Mouse (Mus musculus) cerebellum, adult 2 months (tissue): ENCODE data around the gene Hipk1.

Experiments used
- CTCF ChIP-seq: fragments of 200-500 bp; IDR thresholded peaks from 2 replicates; pipeline ENCODE4 v1.5.1; 2011; ENCODE audit warnings: low read depth, mild to moderate bottlenecking, control low read depth, low read length, moderate library complexity, borderline replicate concordance; ENCODE audit not compliant: insufficient read depth
- POLR2A ChIP-seq: fragments of 200-500 bp; IDR thresholded peaks from 2 replicates; pipeline ENCODE4 v1.6.1; 2011; ENCODE audit warnings: low read length, control low read depth, borderline replicate concordance; ENCODE audit not compliant: insufficient read depth

DNA sequence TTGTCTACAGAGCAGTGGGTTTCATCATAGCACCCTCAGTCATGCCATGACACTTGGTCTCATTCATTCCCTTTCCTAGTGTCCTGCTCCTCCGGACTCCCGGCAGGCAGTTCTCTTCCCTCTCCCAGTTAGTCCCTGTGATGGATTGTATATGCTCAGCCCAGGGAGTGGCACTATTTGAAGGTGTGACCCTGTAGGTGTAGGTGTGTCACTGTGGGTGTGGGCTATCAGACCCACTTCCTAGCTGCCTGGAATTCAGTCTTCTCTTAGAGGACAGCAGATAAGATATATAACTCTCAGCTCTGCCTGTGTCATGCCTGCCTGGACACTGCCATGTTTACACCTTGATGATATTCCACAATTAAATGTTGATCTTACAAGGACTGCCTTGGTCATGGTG, 34.4 kb downstream of the Hipk1 start:
- no peak for TF ChIP-seq CTCF
- no peak for TF ChIP-seq POLR2A
